8 mouse cellular contexts compared by ENCODE assay signal in the genomic region with DNA sequence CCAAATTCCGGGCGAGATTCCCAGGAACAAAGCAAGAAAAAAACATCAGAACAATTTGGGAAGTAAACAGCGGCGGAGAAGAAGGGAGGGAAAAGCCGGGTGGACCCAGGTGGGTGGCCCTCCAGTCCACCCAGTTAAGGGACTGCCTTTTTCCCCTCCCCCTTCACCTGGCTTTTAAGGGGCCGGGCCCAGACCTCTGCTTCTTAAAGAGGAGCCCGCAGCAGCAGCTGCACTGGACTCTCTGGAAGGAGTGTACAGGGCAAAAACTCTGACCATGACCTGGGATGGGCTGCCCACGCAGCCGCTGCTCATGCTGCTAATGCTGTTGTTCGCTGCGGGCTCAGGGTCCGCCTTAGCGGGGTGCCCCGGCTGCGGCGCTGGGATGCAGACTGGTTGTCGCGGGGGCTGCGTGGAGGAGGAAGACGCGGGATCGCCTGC. TPM values are rescaled to one million over a fixed set of nuclear protein-coding genes. Genes with fewer than 3 reads are reported as not detected.
A peak's percentile ranks its signal among the peaks of the same experiment; 100 is the strongest.
DNase-seq lines count a peak whose midpoint lies in the region; ATAC-seq and TF ChIP-seq lines count a peak whose summit lies in the region.

A gene (plus strand): TSS at position 89 of the 438 bp plus-strand sequence.

- H3K4me1 ChIP-seq in forebrain, embryonic 15.5 days, result peaks cover 4% of the 10 kb centered on the region; the same call in 1 of the 2 replicates
- H3K4me1 ChIP-seq in hindbrain, embryonic 12.5 days, result peaks cover 7% of the 10 kb centered on the region
- H3K4me1 ChIP-seq in lung, embryonic 14.5 days (ENCODE audit: insufficient read depth), result peaks cover 8% of the 10 kb centered on the region; the same call in 1 of the 2 replicates
- peaks cover 28% of the 10 kb centered on the region for H3K4me1 ChIP-seq in stomach, embryonic 16.5 days (ENCODE audit: control insufficient read depth, insufficient read depth, low read length)

- TF ChIP-seq CTCF in lung, embryonic 14.5 days (IDR thresholded peaks at IDR 0.05; ENCODE audit: low read depth), result no peak

- ATAC-seq in forebrain, embryonic 15.5 days (replicated peaks), result no peak
- ATAC-seq in hindbrain, embryonic 12.5 days (ENCODE audit: low FRiP score), result no peak
- ATAC-seq in lung, embryonic 14.5 days (ENCODE audit: insufficient read depth), result no peak
- ATAC-seq in stomach, embryonic 16.5 days (ENCODE audit: insufficient read depth, low FRiP score), result no peak
- ATAC-seq in erythroid progenitor cell, adult 5-6 weeks (replicated peaks; ENCODE audit: low FRiP score, poor library complexity, severe bottlenecking), result no peak

- H3K36me3 ChIP-seq in forebrain, embryonic 15.5 days, result no peaks in the 10 kb centered on the region
- no peaks in the 10 kb centered on the region for H3K36me3 ChIP-seq in hindbrain, embryonic 12.5 days
- H3K36me3 ChIP-seq in lung, embryonic 14.5 days (ENCODE audit: insufficient read depth), result no peaks in the 10 kb centered on the region
- H3K36me3 ChIP-seq in stomach, embryonic 16.5 days (ENCODE audit: control insufficient read depth, insufficient read depth, low read length), result no peaks in the 10 kb centered on the region

- H3K9ac ChIP-seq in forebrain, embryonic 15.5 days (replicated peaks), result no peak within 1 kb of the TSS
- H3K9ac ChIP-seq in hindbrain, embryonic 12.5 days, result 0 out of 2 replicates have a peak within 1 kb of the TSS, but pooled peaks have one; percentile 23
- H3K9ac ChIP-seq in lung, embryonic 14.5 days, result peak within 1 kb of the TSS; percentile 20; the same call in 1 of the 2 replicates
- H3K9ac ChIP-seq in stomach, embryonic 16.5 days (ENCODE audit: low read length), result peak within 1 kb of the TSS; percentile 54

- H3K27ac ChIP-seq in forebrain, embryonic 15.5 days (replicated peaks), result no peak within 1 kb of the TSS
- no peak within 1 kb of the TSS for H3K27ac ChIP-seq in hindbrain, embryonic 12.5 days
- no peak within 1 kb of the TSS for H3K27ac ChIP-seq in lung, embryonic 14.5 days (ENCODE audit: low read depth)
- H3K27ac ChIP-seq in stomach, embryonic 16.5 days (ENCODE audit: low read length), result peak within 1 kb of the TSS; percentile 9; the same call in 1 of the 2 replicates

- DNase-seq in right cerebral cortex, adult 18-20 months, result peak; percentile 35
- DNase-seq in right cerebral cortex, postnatal 10 days (ENCODE audit: low spot score in 2 of 2), result no peak
- DNase-seq in lung, embryonic 14.5 days, result peak; percentile 34
- no peak for DNase-seq in c-Kit-positive CD71-positive TER-119-positive erythroid progenitor cells, embryonic 14.5 days (ENCODE audit: low spot score)

- 0 out of 2 replicates have a peak within 1 kb of the TSS, but pooled peaks have one; percentile 5 for H3K4me2 ChIP-seq in forebrain, embryonic 15.5 days (replicated peaks)
- H3K4me2 ChIP-seq in hindbrain, embryonic 12.5 days (replicated peaks), result peak within 1 kb of the TSS; percentile 42
- H3K4me2 ChIP-seq in lung, embryonic 14.5 days, result peak within 1 kb of the TSS; percentile 47
- H3K4me2 ChIP-seq in stomach, embryonic 16.5 days (ENCODE audit: low read depth, low read length), result peak within 1 kb of the TSS; percentile 41

- H3K27me3 ChIP-seq in forebrain, embryonic 15.5 days, result peaks cover 30% of the 10 kb centered on the region
- H3K27me3 ChIP-seq in hindbrain, embryonic 12.5 days, result peaks cover 42% of the 10 kb centered on the region
- H3K27me3 ChIP-seq in lung, embryonic 14.5 days (ENCODE audit: insufficient read depth, low read length), result peaks cover 22% of the 10 kb centered on the region
- peaks cover 10% of the 10 kb centered on the region for H3K27me3 ChIP-seq in stomach, embryonic 16.5 days (ENCODE audit: control insufficient read depth, insufficient read depth, low read length)

- 3% methylated on average over 22 of the region's 22 CpGs for WGBS in forebrain, embryonic 15.5 days
- WGBS in hindbrain, embryonic 12.5 days, result 5% methylated on average over 22 of the region's 22 CpGs
- 7% methylated on average over 22 of the region's 22 CpGs for WGBS in lung, embryonic 14.5 days
- 7% methylated on average over 22 of the region's 22 CpGs for WGBS in stomach, embryonic 16.5 days

- H3K9me3 ChIP-seq in forebrain, embryonic 15.5 days, result no peaks in the 10 kb centered on the region
- H3K9me3 ChIP-seq in hindbrain, embryonic 12.5 days (replicated peaks), result no peaks in the 10 kb centered on the region
- H3K9me3 ChIP-seq in lung, embryonic 14.5 days (ENCODE audit: low read depth, low read length), result no peaks in the 10 kb centered on the region
- H3K9me3 ChIP-seq in stomach, embryonic 16.5 days (replicated peaks; ENCODE audit: control insufficient read depth, low read length), result no peaks in the 10 kb centered on the region

- 0 out of 2 replicates have a peak within 1 kb of the TSS, but pooled peaks have one; percentile 4 for H3K4me3 ChIP-seq in forebrain, embryonic 15.5 days
- H3K4me3 ChIP-seq in hindbrain, embryonic 12.5 days, result peak within 1 kb of the TSS; percentile 21
- H3K4me3 ChIP-seq in lung, embryonic 14.5 days (ENCODE audit: low read depth, low read length), result peak within 1 kb of the TSS; percentile 13
- H3K4me3 ChIP-seq in stomach, embryonic 16.5 days (replicated peaks; ENCODE audit: low read length), result peak within 1 kb of the TSS; percentile 19

RNA-seq across cellular contexts. Expression of the gene that starts here (rescaled TPM):
- polyA plus RNA-seq in forebrain, embryonic 15.5 days (2015; fragmentation: Nextera tagmentation; extraction: Ambion mirVana), result 1.2 and 1.4 TPM in 2 replicates
- polyA plus RNA-seq in hindbrain, embryonic 12.5 days (2016; fragmentation: Nextera tagmentation; extraction: Ambion mirVana), result 0.42 TPM in 1 of 2 replicates, not detected in the other
- polyA plus RNA-seq in lung, embryonic 14.5 days (2014; fragmentation: Nextera tagmentation; extraction: Ambion mirVana), result 6.8 and 7.2 TPM in 2 replicates
- 18.5 and 21.2 TPM in 2 replicates for polyA plus RNA-seq in stomach, embryonic 16.5 days (2015; fragmentation: Nextera tagmentation; extraction: Ambion mirVana)
- total RNA-seq in erythroid progenitor cell, adult 5-6 weeks (2015; ENCODE audit: low replicate concordance), result not detected in 2 replicates
- not detected in 2 replicates for total RNA-seq in erythroid progenitor cell, adult 5-6 weeks (2017; ENCODE audit: low replicate concordance)

Comparison
In these comparisons a context has a peak if more than half of its experiments do, and no peak if none do; other contexts are left out.
1. DNase-seq: peak in right cerebral cortex, adult 18-20 months (single experiment) and lung, embryonic 14.5 days (single experiment); none in right cerebral cortex, postnatal 10 days (0 of 2) and c-Kit-positive CD71-positive TER-119-positive erythroid progenitor cells, embryonic 14.5 days (single experiment).
2. Peak in every context shown above with its lines, with median percentiles within 50 percentile points of each other: H3K4me2 ChIP-seq and H3K4me3 ChIP-seq.